Mouse (Mus musculus) heart, adult 10 weeks (tissue): ENCODE measurements around the gene Slc38a5. TPM values are rescaled to one million over a fixed set of nuclear protein-coding genes. Genes with fewer than 3 reads are reported as not detected.

Experiments used
- polyA plus RNA-seq: library from polyadenylated mRNA; stranded (reverse); fragments of 350-450 nt; fragmentation: Illumina TruSeq; extraction: RNeasy Lipid Tissue Mini Kit (QIAGEN cat#74804); gene quantifications from one replicate; pipeline ENCODE4 v1.2.3, GENCODE M21; 2014; ENCODE audit warnings: low read depth, low replicate concordance

Slc38a5 gene
- not detected for polyA plus RNA-seq

DNA sequence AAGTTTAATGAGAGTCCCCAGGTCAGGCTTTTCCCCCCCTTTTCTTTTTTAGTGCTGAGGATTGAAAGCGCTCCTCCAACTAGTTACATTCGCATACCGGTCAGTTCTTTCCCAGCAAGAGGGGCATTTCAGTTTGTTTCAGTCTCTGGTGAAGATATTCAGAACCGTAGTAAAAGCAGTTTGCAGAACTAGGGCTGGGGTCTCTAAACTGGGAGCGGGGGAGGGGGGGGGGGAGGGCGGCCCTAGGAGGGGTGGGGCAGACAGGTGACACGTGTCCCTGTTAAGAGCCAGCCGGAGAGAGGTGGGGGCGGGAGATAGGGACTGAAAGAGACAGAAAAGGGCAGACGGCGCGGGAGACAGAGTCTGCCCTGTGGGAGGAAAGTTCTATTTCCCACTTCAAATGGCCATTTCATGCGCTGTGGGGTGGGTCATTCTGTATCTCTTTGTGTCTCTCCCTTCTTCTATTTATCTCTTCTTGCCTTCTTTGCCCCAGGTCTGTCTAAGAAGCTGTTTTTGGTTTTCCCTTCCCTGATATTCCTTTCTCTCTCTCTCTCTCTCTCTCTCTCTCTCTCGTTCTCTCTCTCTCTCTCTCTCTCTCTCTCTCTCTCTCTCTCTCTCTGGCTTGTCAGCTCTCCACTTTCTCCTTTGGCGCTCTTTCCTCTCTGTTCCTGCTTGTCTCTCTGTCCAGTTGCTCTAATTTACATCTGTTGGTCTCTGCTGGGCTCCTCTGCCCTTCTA is at the start of gene Slc38a5:
Slc38a5 (plus strand) TSS at position 51 of the 738 bp plus-strand sequence.

DNA sequence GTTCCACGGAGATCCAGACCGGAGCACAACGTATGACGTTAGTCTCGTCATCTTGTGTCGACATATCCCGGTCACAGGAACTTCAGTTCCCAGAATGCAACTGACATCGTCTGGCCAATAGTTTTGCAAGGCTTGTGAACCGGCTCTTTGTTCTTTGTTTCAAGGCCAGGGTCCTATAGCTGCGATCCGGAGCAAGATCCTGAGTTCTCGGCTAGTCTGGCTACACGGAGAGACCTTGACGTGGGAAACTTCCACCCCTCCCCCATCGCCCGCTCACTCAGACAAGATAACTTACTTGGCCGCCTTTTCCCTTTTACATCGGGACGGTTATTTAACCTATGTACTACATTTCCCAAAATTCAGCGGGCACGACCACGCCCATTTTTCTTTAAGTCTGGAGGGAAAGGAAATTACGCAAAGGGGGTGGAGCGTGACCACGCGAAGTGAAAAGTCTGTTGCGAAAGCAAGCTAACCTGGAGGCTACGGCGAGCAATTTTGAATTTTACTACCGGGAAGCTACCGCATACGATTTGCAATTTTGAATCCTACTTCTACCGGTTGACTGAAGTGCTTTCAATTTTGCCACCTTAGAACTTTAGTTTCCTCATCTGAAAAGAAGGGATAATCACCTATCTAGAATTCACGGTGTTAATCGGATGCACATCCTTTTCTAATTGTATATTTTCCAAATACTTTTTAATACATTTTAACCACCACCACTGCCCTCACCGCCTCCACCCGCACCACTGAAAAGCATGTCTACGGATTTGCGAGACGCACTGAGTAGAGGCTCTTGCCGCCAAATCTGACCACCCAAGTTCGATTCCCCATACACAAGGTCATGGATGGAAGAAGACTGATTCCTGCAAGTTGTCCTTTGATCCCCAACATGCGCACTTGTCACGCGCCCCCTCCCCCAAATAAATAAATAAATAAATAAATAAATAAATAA is 18.3 kb upstream of the Slc38a5 start, which contains the start of gene Ftsj1:
Ftsj1 (minus strand) TSS at position 73 of the 952 bp plus-strand sequence.

GRCm38 (mm10) chrX:8327124-8327523 is 56.2 kb downstream of the Slc38a5 start, which contains the start of gene Ssxb10:
Ssxb10 (plus strand) TSS chrX:8327424.

Other genes starting within 250 kb of the Slc38a5 start
- 4.6 TPM for gene Suv39h1, start 196.4 kb upstream of the Slc38a5 start, polyA plus RNA-seq
- gene Was, start 180.6 kb upstream of the Slc38a5 start, polyA plus RNA-seq = 1.2 TPM
- 40.6 TPM for gene Wdr13, start 138.2 kb upstream of the Slc38a5 start, polyA plus RNA-seq
- gene Rbm3, start 125.3 kb upstream of the Slc38a5 start, polyA plus RNA-seq = 112 TPM
- gene Tbc1d25, start 95.0 kb upstream of the Slc38a5 start, polyA plus RNA-seq = 3.8 TPM
- gene Ebp, start 77.6 kb upstream of the Slc38a5 start, polyA plus RNA-seq = 18.6 TPM
- gene Porcn, start 64.6 kb upstream of the Slc38a5 start, polyA plus RNA-seq = 4.7 TPM
- 12.9 TPM for gene Ftsj1, start 18.7 kb upstream of the Slc38a5 start, polyA plus RNA-seq
- not detected for gene Ssxb10, start 56.3 kb downstream of the Slc38a5 start, polyA plus RNA-seq
- gene Ssxb9, start 95.8 kb downstream of the Slc38a5 start, polyA plus RNA-seq = not detected
- gene Ssxb1, start 142.2 kb downstream of the Slc38a5 start, polyA plus RNA-seq = not detected
- gene Ssxb2, start 190.6 kb downstream of the Slc38a5 start, polyA plus RNA-seq = not detected